In genomic region chr7:43417298-43417697, GRCm38 (mm10) we compare ENCODE assay signal across 37 mouse cellular contexts. TPM values are rescaled to one million over a fixed set of nuclear protein-coding genes. Genes with fewer than 3 reads are reported as not detected.
DNase-seq lines count a peak whose midpoint lies in the region; ATAC-seq and TF ChIP-seq lines count a peak whose summit lies in the region.
"Had no signal": no experiment of that assay in that cellular context is flagged by ENCODE, and none has a peak within 500 bp of the region (broad histone marks: within the 10 kb centered on the region; RNA-seq: fewer than 3 reads in every experiment).

No protein-coding gene starts in this region.

- 0 out of 2 replicates have a peak, but pooled peaks have one; percentile 9 for TF ChIP-seq CTCF in forebrain, postnatal 0 days (IDR thresholded peaks at IDR 0.05; ENCODE audit: low read depth)
- peak; percentile 15; the same call in 1 of the 2 replicates for TF ChIP-seq CTCF in liver, adult 2 months (IDR thresholded peaks at IDR 0.05; ENCODE audit: low read depth, low read length)
- peak; percentile 53; the same call in 1 of the 2 replicates for TF ChIP-seq CTCF in thymus, adult 2 months (IDR thresholded peaks at IDR 0.05; ENCODE audit: borderline replicate concordance, control insufficient read depth, extremely low read depth, insufficient read depth, low read length, poor library complexity)

- H3K36me3 ChIP-seq in forebrain, postnatal 0 days (ENCODE audit: insufficient read depth) = no peaks in the 10 kb centered on the region
- H3K36me3 ChIP-seq in forebrain, embryonic 16.5 days (ENCODE audit: control insufficient read depth, insufficient read depth) = no peaks in the 10 kb centered on the region
- no peaks in the 10 kb centered on the region for H3K36me3 ChIP-seq in liver, adult 2 months (ENCODE audit: control insufficient read depth, insufficient read depth, low read length)
- no peaks in the 10 kb centered on the region for H3K36me3 ChIP-seq in liver, embryonic 12.5 days
- H3K36me3 ChIP-seq in thymus, adult 2 months (ENCODE audit: control insufficient read depth, insufficient read depth, low read length) = no peaks in the 10 kb centered on the region
- no peaks in the 10 kb centered on the region for H3K36me3 ChIP-seq in embryonic facial prominence, embryonic 10.5 days (replicated peaks)
- H3K36me3 ChIP-seq: liver, embryonic 15.5 days; midbrain, embryonic 10.5 days; neural tube, embryonic 13.5 days; stomach, embryonic 15.5 days had no signal

- no peak overlapping the region for H3K4me3 ChIP-seq in forebrain, postnatal 0 days (ENCODE audit: low read depth, low read length)
- H3K4me3 ChIP-seq in forebrain, embryonic 16.5 days (replicated peaks; ENCODE audit: low read length) = no peak overlapping the region
- no peak overlapping the region for H3K4me3 ChIP-seq in liver, adult 2 months (ENCODE audit: insufficient read depth, low read depth, low read length)
- no peak overlapping the region for H3K4me3 ChIP-seq in liver, embryonic 12.5 days
- no peak overlapping the region for H3K4me3 ChIP-seq in thymus, adult 2 months (ENCODE audit: control insufficient read depth, insufficient read depth, low read length)
- H3K4me3 ChIP-seq in embryonic facial prominence, embryonic 10.5 days = no peak overlapping the region
- H3K4me3 ChIP-seq: forebrain, embryonic 13.5 days; liver, embryonic 15.5 days; midbrain, embryonic 10.5 days; myocyte; neural tube, embryonic 13.5 days; stomach, embryonic 15.5 days had no signal

- no peak for DNase-seq in forebrain, postnatal 0 days
- peak; percentile 21 for DNase-seq in liver, adult 2 months (ENCODE audit: extremely low read depth, low read depth, low spot score)
- DNase-seq in thymus, adult 2 months = no peak
- no peak for DNase-seq in thymus, postnatal 0 days (ENCODE audit: low spot score)
- DNase-seq in embryonic facial prominence, embryonic 10.5 days (ENCODE audit: low spot score) = peak; percentile 13
- DNase-seq in frontal cortex, postnatal 10 days (ENCODE audit: low spot score in 2 of 2) = no peak
- DNase-seq: adrenal gland, adult 8-10 months; cerebellum, adult 8-10 months; cerebellum, postnatal 36 days; embryo, embryonic 11 days; gastrocnemius, postnatal 36 days; heart, postnatal 36 days; kidney, adult 2 months; kidney, postnatal 10 days; layer of hippocampus, postnatal 36 days; lung, postnatal 10 days; right cerebral cortex, adult 18-20 months; right cerebral cortex, postnatal 4 days; thymus, postnatal 25 days had no signal

- H3K4me1 ChIP-seq in forebrain, postnatal 0 days (ENCODE audit: insufficient read depth) = no peaks in the 10 kb centered on the region
- no peaks in the 10 kb centered on the region for H3K4me1 ChIP-seq in forebrain, embryonic 16.5 days (replicated peaks; ENCODE audit: control insufficient read depth, insufficient read depth, low read length)
- no peaks in the 10 kb centered on the region for H3K4me1 ChIP-seq in liver, adult 2 months (ENCODE audit: control insufficient read depth, insufficient read depth, low read length)
- no peaks in the 10 kb centered on the region for H3K4me1 ChIP-seq in liver, embryonic 12.5 days
- H3K4me1 ChIP-seq in thymus, adult 2 months (replicated peaks; ENCODE audit: control insufficient read depth, insufficient read depth, low read length) = no peaks in the 10 kb centered on the region
- no peaks in the 10 kb centered on the region; the same call in 1 of the 2 replicates for H3K4me1 ChIP-seq in embryonic facial prominence, embryonic 10.5 days
- H3K4me1 ChIP-seq: forebrain, embryonic 13.5 days; liver, embryonic 15.5 days; midbrain, embryonic 10.5 days; neural tube, embryonic 13.5 days; stomach, embryonic 15.5 days had no signal

- no peaks in the 10 kb centered on the region for H3K27me3 ChIP-seq in forebrain, postnatal 0 days (ENCODE audit: insufficient read depth, low read length)
- H3K27me3 ChIP-seq in forebrain, embryonic 16.5 days (replicated peaks; ENCODE audit: control insufficient read depth, insufficient read depth, low read length) = no peaks in the 10 kb centered on the region
- H3K27me3 ChIP-seq in liver, adult 2 months (ENCODE audit: control insufficient read depth, insufficient read depth, low read length) = no peaks in the 10 kb centered on the region
- H3K27me3 ChIP-seq in liver, embryonic 12.5 days (replicated peaks) = no peaks in the 10 kb centered on the region
- H3K27me3 ChIP-seq in thymus, adult 2 months (ENCODE audit: control insufficient read depth, insufficient read depth, low read length) = no peaks in the 10 kb centered on the region
- H3K27me3 ChIP-seq in embryonic facial prominence, embryonic 10.5 days (replicated peaks; ENCODE audit: low read depth, poor library complexity, severe bottlenecking) = no peaks in the 10 kb centered on the region
- H3K27me3 ChIP-seq: forebrain, embryonic 13.5 days; liver, embryonic 15.5 days; Patski; stomach, embryonic 15.5 days had no signal

- no peak for TF ChIP-seq POLR2A in liver, adult 2 months (IDR thresholded peaks at IDR 0.05; ENCODE audit: extremely low read depth, insufficient read depth, low read length)
- no peak for TF ChIP-seq POLR2A in thymus, adult 2 months (IDR thresholded peaks at IDR 0.05; ENCODE audit: control insufficient read depth, extremely low read depth, insufficient read depth, low read length, poor library complexity)

- WGBS in forebrain, postnatal 0 days = 86% methylated on average over 10 of the region's 10 CpGs
- 91% methylated on average over 10 of the region's 10 CpGs for WGBS in forebrain, embryonic 16.5 days
- WGBS in liver, adult 2 months = 89% methylated on average over 10 of the region's 10 CpGs
- WGBS in liver, embryonic 12.5 days (ENCODE audit: insufficient replicate concordance) = 80% methylated on average over 10 of the region's 10 CpGs
- WGBS in thymus, adult 2 months = 95% methylated on average over 10 of the region's 10 CpGs
- 86% methylated on average over 10 of the region's 10 CpGs for WGBS in embryonic facial prominence, embryonic 10.5 days

- ATAC-seq in forebrain, postnatal 0 days = no peak
- no peak for ATAC-seq in forebrain, embryonic 16.5 days
- no peak for ATAC-seq in liver, embryonic 12.5 days
- ATAC-seq: activated CD4-positive, CD25-positive, alpha-beta regulatory T cell, adult 4 months; forebrain, embryonic 13.5 days; midbrain, embryonic 16.5 days; Patski had no signal

- no peak overlapping the region for H3K4me2 ChIP-seq in forebrain, postnatal 0 days (ENCODE audit: low read depth)
- H3K4me2 ChIP-seq in forebrain, embryonic 16.5 days (ENCODE audit: low read length) = no peak overlapping the region
- no peak overlapping the region for H3K4me2 ChIP-seq in liver, embryonic 12.5 days
- H3K4me2 ChIP-seq: forebrain, embryonic 13.5 days; liver, embryonic 15.5 days; neural tube, embryonic 13.5 days; stomach, embryonic 15.5 days had no signal

- H3K9ac ChIP-seq in forebrain, postnatal 0 days = no peak overlapping the region
- no peak overlapping the region for H3K9ac ChIP-seq in forebrain, embryonic 16.5 days (replicated peaks; ENCODE audit: low read depth, low read length)
- no peak overlapping the region for H3K9ac ChIP-seq in liver, adult 2 months (ENCODE audit: low read depth, low read length)
- H3K9ac ChIP-seq in liver, embryonic 12.5 days = no peak overlapping the region
- H3K9ac ChIP-seq: forebrain, embryonic 13.5 days; liver, embryonic 15.5 days; neural tube, embryonic 13.5 days; stomach, embryonic 15.5 days had no signal

- H3K27ac ChIP-seq in forebrain, postnatal 0 days (ENCODE audit: low read depth, low read length) = no peak overlapping the region
- no peak overlapping the region for H3K27ac ChIP-seq in forebrain, embryonic 16.5 days (ENCODE audit: low read length)
- no peak overlapping the region for H3K27ac ChIP-seq in liver, adult 2 months (replicated peaks; ENCODE audit: insufficient read depth, low read depth, low read length)
- no peak overlapping the region for H3K27ac ChIP-seq in liver, embryonic 12.5 days
- H3K27ac ChIP-seq in thymus, adult 2 months (ENCODE audit: control insufficient read depth, insufficient read depth, low read length) = no peak overlapping the region
- no peak overlapping the region for H3K27ac ChIP-seq in embryonic facial prominence, embryonic 10.5 days (replicated peaks)
- H3K27ac ChIP-seq: forebrain, embryonic 13.5 days; liver, embryonic 15.5 days; midbrain, embryonic 10.5 days; neural tube, embryonic 13.5 days; stomach, embryonic 15.5 days had no signal

- no peaks in the 10 kb centered on the region for H3K79me2 ChIP-seq in liver, adult 2 months (ENCODE audit: control insufficient read depth, insufficient read depth, low read length)

- no peaks in the 10 kb centered on the region for H3K9me3 ChIP-seq in forebrain, postnatal 0 days (ENCODE audit: low read length)
- no peaks in the 10 kb centered on the region for H3K9me3 ChIP-seq in forebrain, embryonic 16.5 days (ENCODE audit: control insufficient read depth, low read length)
- H3K9me3 ChIP-seq in liver, embryonic 12.5 days (replicated peaks) = peaks cover 7% of the 10 kb centered on the region; the same call in 1 of the 2 replicates
- H3K9me3 ChIP-seq in embryonic facial prominence, embryonic 10.5 days = peaks cover 11% of the 10 kb centered on the region
- H3K9me3 ChIP-seq: liver, embryonic 15.5 days; neural tube, embryonic 13.5 days; stomach, embryonic 15.5 days had no signal

RNA-seq across cellular contexts. Expression of gene Siglecg, which starts 9.3 kb away (rescaled TPM):
- not detected in 2 replicates for total RNA-seq in forebrain, postnatal 0 days (2014; rRNA removed)
- polyA plus RNA-seq in forebrain, postnatal 0 days (2015; fragmentation: Nextera tagmentation; extraction: Ambion mirVana) = 0.09 TPM in 1 of 2 replicates, not detected in the other
- polyA plus RNA-seq in forebrain, embryonic 16.5 days (2015; fragmentation: Nextera tagmentation; extraction: Ambion mirVana) = not detected in 2 replicates
- 0.09 and 0.40 TPM in 2 replicates for total RNA-seq in liver, adult 2 months (2014; rRNA removed)
- 0.36 and 1.1 TPM in 2 replicates for polyA plus RNA-seq in liver, adult 2 months (2012; rRNA removed)
- 0.20 and 0.30 TPM in 2 replicates for polyA plus RNA-seq in liver, embryonic 12.5 days (2016; fragmentation: Nextera tagmentation; extraction: Ambion mirVana)
- 13.8 and 17.8 TPM in 2 replicates for polyA plus RNA-seq in thymus, adult 2 months (2012; rRNA removed)
- polyA plus RNA-seq in thymus, postnatal 0 days (2015; fragmentation: Nextera tagmentation; extraction: Ambion mirVana) = 0.48 and 0.49 TPM in 2 replicates
- polyA plus RNA-seq in embryonic facial prominence, embryonic 10.5 days (2016; fragmentation: Nextera tagmentation; extraction: Ambion mirVana) = 0.06 and 0.16 TPM in 2 replicates
- total RNA-seq: layer of hippocampus, adult 18-20 months; layer of hippocampus, postnatal 36 days had no signal
- polyA plus RNA-seq: forebrain, embryonic 13.5 days; midbrain, embryonic 16.5 days had no signal

RNA-seq across cellular contexts. Expression of gene Lim2, which starts 10.2 kb away (rescaled TPM):
- total RNA-seq in forebrain, postnatal 0 days (2014; rRNA removed) = not detected in 2 replicates
- polyA plus RNA-seq in forebrain, postnatal 0 days (2015; fragmentation: Nextera tagmentation; extraction: Ambion mirVana) = not detected in 2 replicates
- polyA plus RNA-seq in forebrain, embryonic 16.5 days (2015; fragmentation: Nextera tagmentation; extraction: Ambion mirVana) = not detected in 2 replicates
- not detected in 2 replicates for total RNA-seq in liver, adult 2 months (2014; rRNA removed)
- polyA plus RNA-seq in liver, adult 2 months (2012; rRNA removed) = not detected in 2 replicates
- polyA plus RNA-seq in liver, embryonic 12.5 days (2016; fragmentation: Nextera tagmentation; extraction: Ambion mirVana) = not detected in 2 replicates
- 0.04 TPM in 1 of 2 replicates, not detected in the other for polyA plus RNA-seq in thymus, adult 2 months (2012; rRNA removed)
- polyA plus RNA-seq in thymus, postnatal 0 days (2015; fragmentation: Nextera tagmentation; extraction: Ambion mirVana) = not detected in 2 replicates
- polyA plus RNA-seq in embryonic facial prominence, embryonic 10.5 days (2016; fragmentation: Nextera tagmentation; extraction: Ambion mirVana) = 0.17 TPM in 1 of 2 replicates, not detected in the other
- total RNA-seq: adrenal gland, adult 8-10 months; gastrocnemius, postnatal 36 days; heart, postnatal 36 days; layer of hippocampus, adult 18-20 months; layer of hippocampus, postnatal 36 days; left cerebral cortex, postnatal 10 days had no signal
- polyA plus RNA-seq: activated CD4-positive, CD25-positive, alpha-beta regulatory T cell, adult 4 months; embryonic facial prominence, embryonic 14.5 days; forebrain, embryonic 13.5 days; heart, embryonic 14.5 days; kidney, adult 2 months; limb, embryonic 11.5 days; liver, embryonic 15.5 days; midbrain, embryonic 16.5 days; myocyte; neural tube, embryonic 13.5 days; Patski had no signal

RNA-seq across cellular contexts. Expression of gene Nkg7, which starts 19.6 kb away (rescaled TPM):
- not detected in 2 replicates for total RNA-seq in forebrain, postnatal 0 days (2014; rRNA removed)
- not detected in 2 replicates for polyA plus RNA-seq in forebrain, postnatal 0 days (2015; fragmentation: Nextera tagmentation; extraction: Ambion mirVana)
- polyA plus RNA-seq in forebrain, embryonic 16.5 days (2015; fragmentation: Nextera tagmentation; extraction: Ambion mirVana) = not detected in 2 replicates
- 0.81 and 1.1 TPM in 2 replicates for total RNA-seq in liver, adult 2 months (2014; rRNA removed)
- polyA plus RNA-seq in liver, adult 2 months (2012; rRNA removed) = 1.7 and 2.5 TPM in 2 replicates
- polyA plus RNA-seq in liver, embryonic 12.5 days (2016; fragmentation: Nextera tagmentation; extraction: Ambion mirVana) = 3.8 and 4.4 TPM in 2 replicates
- 57.9 and 69.4 TPM in 2 replicates for polyA plus RNA-seq in thymus, adult 2 months (2012; rRNA removed)
- 94.0 and 101 TPM in 2 replicates for polyA plus RNA-seq in thymus, postnatal 0 days (2015; fragmentation: Nextera tagmentation; extraction: Ambion mirVana)
- not detected in 2 replicates for polyA plus RNA-seq in embryonic facial prominence, embryonic 10.5 days (2016; fragmentation: Nextera tagmentation; extraction: Ambion mirVana)
- total RNA-seq: gastrocnemius, postnatal 36 days; heart, postnatal 36 days; layer of hippocampus, adult 18-20 months; layer of hippocampus, postnatal 36 days; left cerebral cortex, postnatal 10 days had no signal
- polyA plus RNA-seq: forebrain, embryonic 13.5 days; midbrain, embryonic 10.5 days; midbrain, embryonic 16.5 days; myocyte; neural tube, embryonic 13.5 days had no signal

RNA-seq across cellular contexts. Expression of gene Cldnd2, which starts 23.3 kb away (rescaled TPM):
- not detected in 2 replicates for total RNA-seq in forebrain, postnatal 0 days (2014; rRNA removed)
- polyA plus RNA-seq in forebrain, postnatal 0 days (2015; fragmentation: Nextera tagmentation; extraction: Ambion mirVana) = not detected in 2 replicates
- not detected in 2 replicates for polyA plus RNA-seq in forebrain, embryonic 16.5 days (2015; fragmentation: Nextera tagmentation; extraction: Ambion mirVana)
- total RNA-seq in liver, adult 2 months (2014; rRNA removed) = not detected in 2 replicates
- polyA plus RNA-seq in liver, adult 2 months (2012; rRNA removed) = 0.17 TPM in 1 of 2 replicates, not detected in the other
- polyA plus RNA-seq in liver, embryonic 12.5 days (2016; fragmentation: Nextera tagmentation; extraction: Ambion mirVana) = not detected in 2 replicates
- polyA plus RNA-seq in thymus, adult 2 months (2012; rRNA removed) = not detected in 2 replicates
- not detected in 2 replicates for polyA plus RNA-seq in thymus, postnatal 0 days (2015; fragmentation: Nextera tagmentation; extraction: Ambion mirVana)
- not detected in 2 replicates for polyA plus RNA-seq in embryonic facial prominence, embryonic 10.5 days (2016; fragmentation: Nextera tagmentation; extraction: Ambion mirVana)
- total RNA-seq: adrenal gland, adult 8-10 months; ES-E14; gastrocnemius, postnatal 36 days; heart, adult 8-10 months; heart, postnatal 36 days; layer of hippocampus, adult 18-20 months; layer of hippocampus, postnatal 36 days; left cerebral cortex, postnatal 10 days had no signal
- polyA plus RNA-seq: embryonic facial prominence, embryonic 14.5 days; forebrain, embryonic 13.5 days; heart, embryonic 14.5 days; kidney, adult 2 months; limb, embryonic 11.5 days; liver, embryonic 15.5 days; midbrain, embryonic 10.5 days; midbrain, embryonic 16.5 days; myocyte; neural tube, embryonic 13.5 days; Patski; stomach, embryonic 15.5 days had no signal

RNA-seq across cellular contexts. Expression of gene Etfb, which starts 26.6 kb away (rescaled TPM):
- total RNA-seq in forebrain, postnatal 0 days (2014; rRNA removed) = 38.2 and 46.1 TPM in 2 replicates
- 101 and 117 TPM in 2 replicates for polyA plus RNA-seq in forebrain, postnatal 0 days (2015; fragmentation: Nextera tagmentation; extraction: Ambion mirVana)
- polyA plus RNA-seq in forebrain, embryonic 16.5 days (2015; fragmentation: Nextera tagmentation; extraction: Ambion mirVana) = 123 and 127 TPM in 2 replicates
- total RNA-seq in liver, adult 2 months (2014; rRNA removed) = 473 and 572 TPM in 2 replicates
- polyA plus RNA-seq in liver, adult 2 months (2012; rRNA removed) = 330 and 416 TPM in 2 replicates
- 238 and 249 TPM in 2 replicates for polyA plus RNA-seq in liver, embryonic 12.5 days (2016; fragmentation: Nextera tagmentation; extraction: Ambion mirVana)
- polyA plus RNA-seq in thymus, adult 2 months (2012; rRNA removed) = 61.4 and 79.7 TPM in 2 replicates
- polyA plus RNA-seq in thymus, postnatal 0 days (2015; fragmentation: Nextera tagmentation; extraction: Ambion mirVana) = 232 and 257 TPM in 2 replicates
- polyA plus RNA-seq in embryonic facial prominence, embryonic 10.5 days (2016; fragmentation: Nextera tagmentation; extraction: Ambion mirVana) = 231 and 252 TPM in 2 replicates

Comparison
In these comparisons a context has a peak if more than half of its experiments do, and no peak if none do; other contexts are left out.
1. DNase-seq: peak in liver, adult 2 months (single experiment) and embryonic facial prominence, embryonic 10.5 days (single experiment); none in forebrain, postnatal 0 days (single experiment), thymus, adult 2 months (single experiment), thymus, postnatal 0 days (single experiment) and frontal cortex, postnatal 10 days (0 of 2).
2. RNA of gene Nkg7, which starts 19.6 kb away (polyA plus RNA-seq): 94.0 to 101 TPM in thymus, postnatal 0 days and 57.9 to 69.4 TPM in thymus, adult 2 months; 3.8 to 4.4 TPM in liver, embryonic 12.5 days, 1.7 to 2.5 TPM in liver, adult 2 months, not detected in forebrain, embryonic 16.5 days, not detected in forebrain, postnatal 0 days and not detected in embryonic facial prominence, embryonic 10.5 days; every median in the first group is over 10 times any median in the second.
3. Peak in every context shown above with its lines, with median percentiles within 50 percentile points of each other: CTCF ChIP-seq.